Mouse (Mus musculus) cortical plate, adult 2 months (tissue): ENCODE data around the gene Slc13a3. TPM values are rescaled to one million over a fixed set of nuclear protein-coding genes. Genes with fewer than 3 reads are reported as not detected.

ENCODE experiments used
- H3K27ac ChIP-seq: fragments of 200-500 bp; 2 replicates; pipeline ENCODE4 v1.5.1; 2012; ENCODE audit warnings: low read length, control low read depth, inconsistent platforms; ENCODE audit not compliant: insufficient read depth
- H3K4me1 ChIP-seq: fragments of 200-500 bp; 2 replicates; pipeline ENCODE4 v1.6.1; 2011; ENCODE audit warnings: low read length; ENCODE audit not compliant: control insufficient read depth, insufficient read depth
- H3K4me3 ChIP-seq: fragments of 200-500 bp; 2 replicates; pipeline ENCODE4 v1.5.1; 2011; ENCODE audit warnings: mild to moderate bottlenecking, low read length, control low read depth; ENCODE audit not compliant: insufficient read depth
- CTCF ChIP-seq: fragments of 200-500 bp; IDR thresholded peaks from 2 replicates; pipeline ENCODE4 v1.5.1; 2011; ENCODE audit warnings: mild to moderate bottlenecking, control low read depth, low read length; ENCODE audit not compliant: insufficient read depth; ENCODE audit errors: extremely low read depth
- POLR2A ChIP-seq: fragments of 200-500 bp; IDR thresholded peaks from 2 replicates; pipeline ENCODE4 v1.6.1; 2011; ENCODE audit warnings: mild to moderate bottlenecking, low read length, control low read depth; ENCODE audit not compliant: insufficient read depth; ENCODE audit errors: extremely low read depth
- polyA plus RNA-seq: library from polyadenylated mRNA; depleted of rRNA; stranded (reverse); fragments of >200 nt; gene quantifications from 2 replicates; pipeline ENCODE4 v1.2.3, GENCODE M21; 2012

Slc13a3 gene
- polyA plus RNA-seq, 1 experiment, result 16.0 TPM

- H3K27ac ChIP-seq, result no peak overlapping the region
- TF ChIP-seq CTCF, result no peak
- no peak for TF ChIP-seq POLR2A
- H3K4me1 ChIP-seq, result no peaks in the 10 kb centered on the region
- no peak overlapping the region for H3K4me3 ChIP-seq
Measured at GRCm38 (mm10) chr2:165448475-165448874, 24.6 kb downstream of the Slc13a3 start.

GRCm38 (mm10) chr2:165444861-165445260 is 28.2 kb downstream of the Slc13a3 start:
- no peak overlapping the region for H3K4me3 ChIP-seq
- H3K4me1 ChIP-seq, result no peaks in the 10 kb centered on the region
- TF ChIP-seq POLR2A, result no peak
- no peak for TF ChIP-seq CTCF
- no peak overlapping the region for H3K27ac ChIP-seq

GRCm38 (mm10) chr2:165442981-165443380 is 30.0 kb downstream of the Slc13a3 start:
- Histone ChIP-seq H3K27ac (no peak overlapping the region), H3K4me3 (no peak overlapping the region), H3K4me1 (no peaks in the 10 kb centered on the region)
- TF ChIP-seq CTCF, result no peak

GRCm38 (mm10) chr2:165441613-165442012 is 31.4 kb downstream of the Slc13a3 start:
- no peaks in the 10 kb centered on the region for H3K4me1 ChIP-seq
- no peak overlapping the region for H3K27ac ChIP-seq
- TF ChIP-seq CTCF, result no peak
- TF ChIP-seq POLR2A, result no peak
- no peak overlapping the region for H3K4me3 ChIP-seq

- no peak for TF ChIP-seq POLR2A
- TF ChIP-seq CTCF, result no peak
- H3K4me1 ChIP-seq, result no peaks in the 10 kb centered on the region
- H3K27ac ChIP-seq, result no peak overlapping the region
- no peak overlapping the region for H3K4me3 ChIP-seq
Measured at GRCm38 (mm10) chr2:165439613-165440012, 33.4 kb downstream of the Slc13a3 start.

- no peak overlapping the region for H3K27ac ChIP-seq
- TF ChIP-seq POLR2A (no peak), CTCF (no peak)
- no peaks in the 10 kb centered on the region for H3K4me1 ChIP-seq
- H3K4me3 ChIP-seq, result no peak overlapping the region
Measured at GRCm38 (mm10) chr2:165438881-165439280, 34.1 kb downstream of the Slc13a3 start.

- Histone ChIP-seq H3K4me3 (no peak overlapping the region), H3K4me1 (no peaks in the 10 kb centered on the region), H3K27ac (no peak overlapping the region)
- TF ChIP-seq POLR2A (no peak), CTCF (no peak)
Measured at GRCm38 (mm10) chr2:165428694-165429093, 44.3 kb downstream of the Slc13a3 start.

GRCm38 (mm10) chr2:165420195-165420594 is 52.8 kb downstream of the Slc13a3 start:
- Histone ChIP-seq H3K4me1 (no peaks in the 10 kb centered on the region), H3K27ac (no peak overlapping the region), H3K4me3 (no peak overlapping the region)
- TF ChIP-seq CTCF (no peak), POLR2A (no peak)

GRCm38 (mm10) chr2:165419670-165420111 is 53.3 kb downstream of the Slc13a3 start:
- no peak overlapping the region for H3K4me3 ChIP-seq
- H3K4me1 ChIP-seq, result no peaks in the 10 kb centered on the region
- no peak for TF ChIP-seq POLR2A
- TF ChIP-seq CTCF, result no peak
- 0 out of 2 replicates have a peak overlapping the region, but pooled peaks have one; percentile 4 for H3K27ac ChIP-seq

GRCm38 (mm10) chr2:165418577-165418976 is 54.5 kb downstream of the Slc13a3 start:
- TF ChIP-seq POLR2A (no peak), CTCF (no peak)
- Histone ChIP-seq H3K27ac (no peak overlapping the region), H3K4me1 (no peaks in the 10 kb centered on the region), H3K4me3 (no peak overlapping the region)
